Mouse (Mus musculus) limb, embryonic 12.5 days (tissue): ENCODE measurements around the gene Eprs. TPM values are rescaled to one million over a fixed set of nuclear protein-coding genes. Genes with fewer than 3 reads are reported as not detected.

ENCODE experiments used
- ATAC-seq: fragments of 200-750 bp; cut with Nextera tagmentation; 2 replicates; pipeline ENCODE4 v1.8.0; 2017; ENCODE audit warnings: low read depth, moderate TSS enrichment; ENCODE audit not compliant: insufficient number of reproducible peaks, insufficient read depth, low FRiP score, low TSS enrichment
- H3K27ac ChIP-seq: fragments of 300-500 bp; sonication (generic); 2 replicates; pipeline ENCODE4 v1.5.1; 2016; ENCODE audit warnings: mild to moderate bottlenecking, moderate library complexity
- H3K27me3 ChIP-seq: fragments of 300-500 bp; sonication (generic); 2 replicates; pipeline ENCODE4 v1.6.1; 2016; ENCODE audit warnings: mild to moderate bottlenecking, moderate library complexity
- H3K36me3 ChIP-seq: fragments of 300-500 bp; sonication (generic); 2 replicates; pipeline ENCODE4 v1.6.1; 2016; ENCODE audit warnings: mild to moderate bottlenecking, moderate library complexity
- H3K4me1 ChIP-seq: fragments of 300-500 bp; sonication (generic); replicated peaks from 2 replicates; pipeline ENCODE4 v1.6.1; 2016
- H3K4me2 ChIP-seq: fragments of 300-500 bp; sonication (generic); 2 replicates; pipeline ENCODE4 v1.6.1; 2016; ENCODE audit warnings: mild to moderate bottlenecking, moderate library complexity
- H3K4me3 ChIP-seq: fragments of 300-500 bp; sonication (generic); replicated peaks from 2 replicates; pipeline ENCODE4 v1.5.1; 2016; ENCODE audit warnings: mild to moderate bottlenecking
- H3K9ac ChIP-seq: fragments of 300-500 bp; sonication (generic); replicated peaks from 2 replicates; pipeline ENCODE4 v1.6.1; 2016; ENCODE audit warnings: mild to moderate bottlenecking, moderate library complexity
- H3K9me3 ChIP-seq: fragments of 300-500 bp; sonication (generic); 2 replicates; pipeline ENCODE4 v1.6.1; 2016; ENCODE audit warnings: mild to moderate bottlenecking, moderate library complexity
- WGBS: fragments of 180-500 bp; shearing (Covaris S2); methylation state at CpG from one replicate; pipeline ENCODE4 v1.1.7; 2016; 5-methylcytosine and 5-hydroxymethylcytosine counted together
- polyA plus RNA-seq: library from polyadenylated mRNA; unstranded; fragments of >200 nt; fragmentation: Nextera tagmentation; extraction: Ambion mirVana; gene quantifications from 2 replicates; pipeline ENCODE4 v1.2.1, GENCODE M21; 2016

Eprs gene
- polyA plus RNA-seq, 1 experiment from 2014 or later, result 151 TPM

DNA sequence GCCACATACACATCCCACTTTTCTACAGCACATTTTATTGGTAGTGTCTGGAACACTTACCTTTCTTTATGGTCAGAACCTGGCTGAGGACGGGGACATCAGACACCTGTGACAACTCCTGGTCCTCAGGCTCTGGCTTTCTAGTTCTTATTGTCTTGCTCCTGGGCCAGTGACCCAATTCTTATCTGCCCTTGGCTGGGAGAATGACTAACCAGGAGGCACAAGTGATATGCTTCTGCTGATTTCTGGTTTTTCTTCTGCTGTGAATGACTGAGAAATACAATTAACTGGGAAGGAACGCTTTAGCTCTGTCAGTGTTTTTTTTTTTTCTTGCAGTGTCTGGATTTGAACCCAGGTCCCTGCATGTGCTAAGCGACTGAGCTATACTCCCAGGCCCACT, 88.7 kb downstream of the Eprs start:
- Histone ChIP-seq H3K4me1 (peaks cover 17% of the 10 kb centered on the region), H3K9ac (no peak overlapping the region), H3K4me3 (no peak overlapping the region), H3K27me3 (peaks cover 37% of the 10 kb centered on the region), H3K27ac (no peak overlapping the region), H3K4me2 (no peak overlapping the region), H3K36me3 (no peaks in the 10 kb centered on the region), H3K9me3 (no peaks in the 10 kb centered on the region)
- whole genome bisulfite sequencing, result 89% methylated on average over 3 of the region's 3 CpGs
- ATAC-seq, result no peak

DNA sequence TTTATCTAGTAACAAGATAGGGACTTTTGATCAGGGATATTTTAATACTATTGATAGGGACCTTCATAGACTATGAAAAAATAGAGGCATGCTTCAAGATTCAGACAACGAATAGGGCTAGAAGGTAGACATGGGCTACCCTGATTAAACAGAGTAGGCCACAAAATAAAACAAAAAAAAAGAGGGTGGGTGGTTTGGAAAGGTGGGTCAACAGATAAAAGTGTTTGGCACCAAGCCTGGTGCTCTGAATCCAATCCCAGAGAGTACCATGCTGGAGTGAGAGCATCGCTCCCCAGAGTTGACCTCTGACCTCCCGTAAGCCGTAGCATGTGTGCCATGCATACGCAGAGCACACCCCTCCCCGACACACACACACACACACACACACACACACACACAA, 89.6 kb downstream of the Eprs start:
- H3K36me3 ChIP-seq, result no peaks in the 10 kb centered on the region
- H3K27ac ChIP-seq, result no peak overlapping the region
- no peaks in the 10 kb centered on the region for H3K9me3 ChIP-seq
- H3K9ac ChIP-seq, result no peak overlapping the region
- 84% methylated on average over 6 of the region's 6 CpGs for WGBS
- ATAC-seq, result no peak
- no peak overlapping the region for H3K4me3 ChIP-seq
- H3K4me1 ChIP-seq, result peaks cover 17% of the 10 kb centered on the region
- H3K27me3 ChIP-seq, result peaks cover 47% of the 10 kb centered on the region
- H3K4me2 ChIP-seq, result no peak overlapping the region

DNA sequence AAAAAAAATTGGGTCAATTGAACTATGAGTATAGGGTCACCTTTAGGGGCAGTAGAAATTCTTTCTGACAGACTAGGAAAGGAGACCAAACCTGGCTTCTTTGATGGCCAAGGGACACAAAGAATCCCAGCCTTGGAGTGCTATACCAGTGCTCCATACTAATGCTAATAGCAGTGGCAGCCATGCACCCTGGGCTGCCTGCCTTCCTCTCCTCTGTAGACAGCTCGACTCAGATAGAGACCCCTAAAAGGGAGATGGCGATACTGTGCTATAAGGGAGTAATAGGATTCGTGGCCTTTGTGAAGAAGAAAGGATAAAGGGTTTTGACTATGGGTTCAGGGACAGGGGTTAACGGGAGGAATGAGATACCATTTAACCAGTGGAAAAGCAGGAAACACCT, 91.3 kb downstream of the Eprs start:
- H3K4me3 ChIP-seq, result peak overlapping the region; percentile 55
- H3K27me3 ChIP-seq, result peaks cover 55% of the 10 kb centered on the region
- H3K27ac ChIP-seq, result no peak overlapping the region
- no peak for ATAC-seq
- H3K4me2 ChIP-seq, result peak overlapping the region; percentile 95
- no peaks in the 10 kb centered on the region for H3K9me3 ChIP-seq
- peaks cover 17% of the 10 kb centered on the region for H3K4me1 ChIP-seq
- 52% methylated on average over 4 of the region's 4 CpGs for WGBS
- no peaks in the 10 kb centered on the region for H3K36me3 ChIP-seq
- peak overlapping the region; percentile 63; the same call in 1 of the 2 replicates for H3K9ac ChIP-seq

DNA sequence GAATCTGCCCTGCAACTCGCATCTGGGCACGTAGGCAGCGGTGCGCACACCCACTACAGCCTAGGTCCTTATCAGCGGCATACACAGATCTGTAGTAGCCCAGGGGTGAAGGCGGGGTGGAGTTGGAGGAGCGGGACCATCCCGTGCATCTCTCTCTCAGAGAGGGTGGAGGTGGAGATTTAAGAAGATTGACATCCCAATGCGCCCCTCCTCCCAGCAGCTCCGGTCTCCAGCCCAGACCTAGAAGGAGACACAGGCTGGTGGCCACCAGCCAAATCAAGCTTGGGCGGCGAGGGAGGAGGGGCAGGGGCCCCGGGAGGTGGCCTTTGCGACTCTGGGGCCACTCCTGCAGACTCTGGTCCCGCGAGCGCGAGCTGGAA, 91.7 kb downstream of the Eprs start, which contains the start of gene Slc30a10:
Gene Slc30a10, plus strand, starts transcription at position 274 of the 380 bp plus-strand sequence.
- Histone ChIP-seq H3K9ac (peak within 1 kb of the TSS; percentile 63), H3K9me3 (no peaks in the 10 kb centered on the region), H3K4me1 (peaks cover 17% of the 10 kb centered on the region), H3K27ac (no peak within 1 kb of the TSS), H3K27me3 (peaks cover 55% of the 10 kb centered on the region), H3K4me2 (peak within 1 kb of the TSS; percentile 95), H3K4me3 (peak within 1 kb of the TSS; percentile 55), H3K36me3 (no peaks in the 10 kb centered on the region)
- peak; percentile 73 for ATAC-seq
- 4% methylated on average over 16 of the region's 18 CpGs for WGBS

DNA sequence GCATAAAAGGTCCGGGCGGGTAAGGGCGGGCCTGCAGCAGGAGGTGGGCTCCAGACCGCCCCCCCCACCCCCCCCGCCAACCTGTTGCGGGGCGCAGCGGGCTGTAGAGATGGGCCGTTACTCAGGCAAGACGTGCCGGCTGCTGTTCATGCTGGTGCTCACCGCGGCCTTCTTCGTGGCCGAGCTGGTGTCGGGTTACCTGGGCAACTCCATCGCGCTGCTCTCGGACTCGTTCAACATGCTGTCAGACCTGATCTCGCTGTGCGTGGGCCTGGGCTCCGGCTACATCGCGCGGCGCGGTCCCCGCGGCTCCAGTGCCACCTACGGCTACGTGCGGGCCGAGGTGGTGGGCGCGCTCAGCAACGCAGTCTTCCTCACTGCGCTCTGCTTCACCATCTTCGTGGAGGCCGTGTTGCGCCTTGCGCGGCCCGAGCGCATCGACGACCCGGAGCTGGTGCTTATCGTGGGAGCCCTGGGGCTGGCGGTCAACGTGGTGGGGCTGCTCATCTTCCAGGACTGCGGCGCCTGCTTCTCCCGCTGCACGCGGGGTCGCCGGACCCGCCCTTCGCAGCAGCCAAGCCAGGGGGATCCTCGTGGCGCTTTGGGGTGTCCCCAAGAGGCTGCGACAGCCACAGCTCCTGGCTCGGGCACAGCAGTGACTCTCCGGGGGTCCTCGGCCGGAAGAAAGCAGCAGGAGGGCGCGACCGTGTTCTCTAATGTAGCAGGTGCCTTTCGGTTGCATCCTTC, 92.3 kb downstream of the Eprs start:
- under 1% methylated on average over 71 of the region's 71 CpGs for WGBS
- Histone ChIP-seq H3K9me3 (no peaks in the 10 kb centered on the region), H3K4me1 (peaks cover 17% of the 10 kb centered on the region), H3K4me2 (peak overlapping the region; percentile 95), H3K27me3 (peaks cover 54% of the 10 kb centered on the region), H3K9ac (peak overlapping the region; percentile 63), H3K36me3 (no peaks in the 10 kb centered on the region), H3K27ac (no peak overlapping the region), H3K4me3 (peak overlapping the region; percentile 55)
- ATAC-seq, result peak; percentile 58

DNA sequence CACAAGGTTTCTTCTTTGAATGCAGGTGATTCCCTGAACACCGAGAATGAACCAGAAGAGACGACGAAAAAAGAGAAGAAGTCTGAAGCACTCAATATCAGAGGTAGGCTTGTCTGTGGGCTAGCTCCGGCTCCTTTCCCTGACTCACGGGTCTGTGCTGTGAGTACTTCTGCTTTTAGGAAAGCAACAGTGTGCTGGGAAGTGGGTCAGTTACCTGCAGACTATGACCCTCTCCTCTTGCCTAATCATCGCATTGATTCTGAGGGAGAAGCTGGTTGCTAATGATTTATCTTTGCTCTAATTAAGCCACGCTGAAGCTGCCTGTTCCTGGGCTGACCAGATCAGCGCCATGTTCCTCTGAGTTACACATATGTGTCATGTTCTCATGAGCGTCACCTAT, 93.5 kb downstream of the Eprs start:
- Histone ChIP-seq H3K4me2 (no peak overlapping the region), H3K9ac (no peak overlapping the region), H3K4me1 (peaks cover 17% of the 10 kb centered on the region), H3K4me3 (peak overlapping the region; percentile 55; the same call in 1 of the 2 replicates), H3K9me3 (no peaks in the 10 kb centered on the region), H3K27me3 (peaks cover 53% of the 10 kb centered on the region), H3K27ac (no peak overlapping the region), H3K36me3 (no peaks in the 10 kb centered on the region)
- ATAC-seq, result no peak
- 86% methylated on average over 9 of the region's 9 CpGs for WGBS

DNA sequence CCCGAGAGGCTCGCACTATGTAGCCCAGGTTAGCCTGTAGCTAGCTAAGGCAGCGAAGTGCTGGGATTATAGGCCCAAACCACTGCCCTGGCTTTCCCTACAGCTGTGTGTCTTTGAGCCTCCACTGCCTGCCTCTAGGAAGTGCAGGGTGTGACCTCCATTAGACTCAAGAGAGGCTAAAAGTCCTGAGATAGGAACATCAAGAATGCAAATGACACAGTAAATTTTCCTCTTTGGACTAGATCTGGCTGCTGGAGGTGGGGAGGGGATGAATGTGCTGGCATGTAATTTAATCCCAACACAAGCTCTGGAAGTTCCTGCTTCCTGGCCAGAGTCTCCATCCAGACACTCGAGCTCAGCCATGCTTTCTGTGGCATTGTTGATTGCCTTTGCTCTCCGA, 97.3 kb downstream of the Eprs start:
- H3K27ac ChIP-seq, result no peak overlapping the region
- no peak overlapping the region for H3K4me2 ChIP-seq
- H3K4me3 ChIP-seq, result no peak overlapping the region
- no peak overlapping the region for H3K9ac ChIP-seq
- H3K9me3 ChIP-seq, result no peaks in the 10 kb centered on the region
- H3K36me3 ChIP-seq, result no peaks in the 10 kb centered on the region
- 78% methylated on average over 5 of the region's 5 CpGs for WGBS
- H3K27me3 ChIP-seq, result peaks cover 32% of the 10 kb centered on the region
- peaks cover 8% of the 10 kb centered on the region; the same call in 1 of the 2 replicates for H3K4me1 ChIP-seq
- ATAC-seq, result no peak

DNA sequence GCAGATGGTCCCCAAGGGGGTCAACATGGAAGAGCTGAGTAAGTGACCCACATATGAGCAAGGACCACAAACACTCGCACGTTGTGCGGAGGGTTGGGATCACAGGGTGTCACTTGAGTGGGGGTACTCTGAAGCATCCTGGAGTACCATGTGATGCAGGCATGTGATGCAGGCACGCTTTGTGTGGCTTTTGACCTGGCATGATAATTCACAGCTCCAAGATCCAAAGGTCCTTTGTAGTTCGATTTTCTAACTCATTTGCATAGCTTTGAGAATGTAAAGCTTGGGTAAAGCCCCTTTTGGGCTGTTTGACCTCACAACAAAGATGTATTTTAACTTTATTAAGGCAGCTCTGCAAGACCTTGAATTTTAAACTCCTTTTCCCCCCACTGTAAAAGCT, 100.0 kb downstream of the Eprs start:
- Histone ChIP-seq H3K9ac (no peak overlapping the region), H3K9me3 (no peaks in the 10 kb centered on the region), H3K27me3 (peaks cover 6% of the 10 kb centered on the region), H3K4me1 (peaks cover 13% of the 10 kb centered on the region), H3K4me2 (no peak overlapping the region), H3K27ac (no peak overlapping the region), H3K36me3 (no peaks in the 10 kb centered on the region), H3K4me3 (no peak overlapping the region)
- 82% methylated on average over 5 of the region's 5 CpGs for WGBS
- no peak for ATAC-seq

DNA sequence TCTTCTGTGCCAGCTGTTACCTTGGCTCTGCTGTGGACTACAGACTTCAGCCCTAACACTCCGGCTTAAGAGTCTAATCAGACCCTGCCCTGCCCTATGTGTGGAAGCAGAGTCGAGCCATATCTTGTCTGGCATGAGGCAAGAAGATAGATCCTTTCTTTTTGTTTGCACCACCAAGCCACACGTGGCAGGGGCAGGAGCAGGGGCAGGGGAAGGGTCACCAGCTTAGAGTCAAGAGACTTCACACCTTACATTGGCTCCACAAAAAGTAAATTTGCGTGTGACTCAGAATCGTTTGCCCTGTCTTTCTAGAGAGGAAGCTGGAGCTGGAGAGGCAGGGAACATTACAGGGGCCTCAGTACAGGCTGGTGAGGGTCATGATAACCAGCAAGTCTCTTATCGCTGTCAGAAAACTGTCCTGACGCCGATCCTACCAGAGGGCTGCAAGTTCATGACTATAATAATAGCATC, 106.7 kb downstream of the Eprs start:
- Histone ChIP-seq H3K9ac (no peak overlapping the region), H3K27ac (peak overlapping the region; percentile 41; the same call in 1 of the 2 replicates), H3K27me3 (no peaks in the 10 kb centered on the region), H3K4me3 (no peak overlapping the region), H3K4me2 (no peak overlapping the region), H3K9me3 (no peaks in the 10 kb centered on the region), H3K4me1 (peaks cover 35% of the 10 kb centered on the region), H3K36me3 (no peaks in the 10 kb centered on the region)
- no peak for ATAC-seq
- WGBS, result 73% methylated on average over 8 of the region's 8 CpGs

DNA sequence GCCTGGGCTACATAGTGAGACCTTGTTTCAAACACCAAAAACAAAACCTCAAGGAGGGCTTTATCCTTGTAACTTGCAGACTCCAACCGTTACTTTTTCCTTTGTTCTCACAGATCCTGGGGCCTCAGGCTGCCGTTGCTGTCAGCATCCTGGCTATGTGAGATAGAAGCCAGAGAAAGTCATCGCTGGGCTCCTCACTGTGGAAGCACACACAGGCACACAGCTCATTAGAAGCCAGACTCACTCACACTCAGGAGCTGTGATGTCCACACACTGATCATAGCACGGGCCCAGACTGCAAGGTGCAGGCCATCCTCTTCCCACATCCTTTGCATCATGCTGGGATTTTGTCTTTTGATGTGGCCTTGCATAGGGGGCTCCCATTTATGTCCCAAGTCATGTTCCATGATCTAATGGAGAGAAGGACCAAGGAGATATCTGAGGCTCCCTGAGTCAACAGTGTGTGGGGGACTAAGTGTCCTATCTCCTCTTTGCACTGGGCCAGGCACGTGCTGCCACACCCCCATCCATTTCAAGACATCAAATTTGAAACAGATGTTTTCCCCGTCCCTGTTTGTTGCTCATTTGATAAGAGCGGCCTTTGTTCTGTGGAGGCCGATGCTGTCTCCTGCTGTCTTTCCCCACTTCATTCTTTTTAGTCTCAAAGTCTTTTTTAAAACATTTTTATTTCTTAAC, 109.3 kb downstream of the Eprs start:
- Histone ChIP-seq H3K4me1 (peaks cover 29% of the 10 kb centered on the region), H3K9me3 (no peaks in the 10 kb centered on the region), H3K9ac (no peak overlapping the region), H3K27me3 (no peaks in the 10 kb centered on the region), H3K36me3 (no peaks in the 10 kb centered on the region), H3K4me3 (no peak overlapping the region), H3K27ac (peak overlapping the region; percentile 35; the same call in 1 of the 2 replicates), H3K4me2 (no peak overlapping the region)
- no peak for ATAC-seq
- 27% methylated on average over 8 of the region's 8 CpGs for WGBS

DNA sequence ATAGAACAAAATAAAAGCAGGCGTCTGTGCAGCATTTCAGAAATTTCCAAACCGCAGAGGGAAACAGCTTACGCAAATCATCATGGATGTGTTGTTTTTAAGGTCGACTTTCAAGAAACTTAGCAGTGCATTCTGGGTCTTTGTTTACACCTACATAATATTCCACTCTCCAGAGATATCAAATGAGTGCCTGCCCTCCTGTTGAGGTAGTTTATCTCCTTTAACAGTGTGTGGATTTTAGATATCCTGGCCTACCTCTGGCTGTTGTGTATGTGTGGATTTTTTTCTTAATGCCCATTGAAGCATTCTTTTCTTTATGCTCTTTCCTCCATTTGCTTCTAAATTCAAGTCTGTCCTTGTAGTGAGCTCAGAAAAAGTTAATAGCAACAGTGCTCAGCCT, 109.9 kb downstream of the Eprs start:
- Histone ChIP-seq H3K4me2 (no peak overlapping the region), H3K36me3 (no peaks in the 10 kb centered on the region), H3K9ac (no peak overlapping the region), H3K4me1 (peaks cover 23% of the 10 kb centered on the region), H3K4me3 (no peak overlapping the region), H3K9me3 (no peaks in the 10 kb centered on the region), H3K27me3 (no peaks in the 10 kb centered on the region), H3K27ac (no peak overlapping the region)
- no peak for ATAC-seq
- WGBS, result 77% methylated on average over 4 of the region's 4 CpGs
